Mouse (Mus musculus): ENCODE measurements around the gene 2610044O15Rik8. TPM values are rescaled to one million over a fixed set of nuclear protein-coding genes. Genes with fewer than 3 reads are reported as not detected.

The 2610044O15Rik8 gene
- total RNA-seq (2022) = 10 to 100 TPM; 21.2 to 26.0 (median 24.9) TPM

GRCm38 (mm10) chr8:129234027-129234733 is at the start of gene 2610044O15Rik8:
Gene 2610044O15Rik8, minus strand, starts transcription at chr8:129234406.
- peak; percentile 86 to 90 for DNase-seq (ENCODE audit: low spot score in 2 of 2)

- DNase-seq (ENCODE audit: low spot score in 2 of 2) = no peak
Observed at GRCm38 (mm10) chr8:129265918-129266317, 31.7 kb upstream of the 2610044O15Rik8 start.

GRCm38 (mm10) chr8:129264296-129264695 is 30.1 kb upstream of the 2610044O15Rik8 start:
- DNase-seq (ENCODE audit: low spot score in 2 of 2) = no peak

GRCm38 (mm10) chr8:129263211-129263927 is 29.2 kb upstream of the 2610044O15Rik8 start:
- peak; percentile 72 to 80 for DNase-seq (ENCODE audit: low spot score in 2 of 2)

GRCm38 (mm10) chr8:129233664-129234026 is 561 bp downstream of the 2610044O15Rik8 start:
- DNase-seq (ENCODE audit: low spot score in 2 of 2) = no peak

Other genes starting within 250 kb of the 2610044O15Rik8 start
- gene Ccdc7a, start 168.9 kb downstream of the 2610044O15Rik8 start, total RNA-seq (2022) = under 1 TPM in 1 of 4 experiments, not detected in 3; 0.06 TPM
- not detected for gene Ccdc7b, start 167.3 kb downstream of the 2610044O15Rik8 start, total RNA-seq (2022)
- gene Gm10999, start 102.7 kb downstream of the 2610044O15Rik8 start, total RNA-seq (2022) = not detected

Measured in left cerebral cortex, adult 8-10 months (tissue).